Mouse (Mus musculus) neural tube, embryonic 11.5 days (tissue): ENCODE results near the gene Ncapd2. TPM values are rescaled to one million over a fixed set of nuclear protein-coding genes. Genes with fewer than 3 reads are reported as not detected.

Experiments
- ATAC-seq: fragments of 200-750 bp; cut with Nextera tagmentation; 2 replicates; pipeline ENCODE4 v1.8.0; 2017; ENCODE audit warnings: moderate number of reproducible peaks, mild to moderate bottlenecking, moderate TSS enrichment, moderate library complexity; ENCODE audit not compliant: insufficient read depth, low FRiP score, low TSS enrichment
- DNase-seq: peaks from one replicate; pipeline ENCODE4 v3.0.0-alpha.2; 2015; ENCODE audit warnings: low spot score
- H3K27ac ChIP-seq: fragments of 300-500 bp; sonication (generic); 2 replicates; pipeline ENCODE4 v1.5.1; 2014; ENCODE audit warnings: low read depth, mild to moderate bottlenecking, low read length
- H3K27me3 ChIP-seq: fragments of 300-500 bp; sonication (generic); 2 replicates; pipeline ENCODE4 v1.6.1; 2014; ENCODE audit warnings: mild to moderate bottlenecking, low read length, mixed read lengths; ENCODE audit not compliant: control insufficient read depth, insufficient read depth
- H3K36me3 ChIP-seq: fragments of 300-500 bp; sonication (generic); 2 replicates; pipeline ENCODE4 v1.6.1; 2014; ENCODE audit warnings: mild to moderate bottlenecking, low read length, moderate library complexity, mixed read lengths; ENCODE audit not compliant: control insufficient read depth, insufficient read depth
- H3K4me1 ChIP-seq: fragments of 300-500 bp; sonication (generic); 2 replicates; pipeline ENCODE4 v1.6.1; 2014; ENCODE audit warnings: low read length, mixed read lengths; ENCODE audit not compliant: control insufficient read depth, insufficient read depth
- H3K4me2 ChIP-seq: fragments of 300-500 bp; sonication (generic); 2 replicates; pipeline ENCODE4 v1.6.1; 2014; ENCODE audit warnings: low read depth, mild to moderate bottlenecking, moderate library complexity
- H3K4me3 ChIP-seq: fragments of 300-500 bp; sonication (generic); 2 replicates; pipeline ENCODE4 v1.5.1; 2014; ENCODE audit warnings: low read depth, low read length
- H3K9ac ChIP-seq: fragments of 300-500 bp; sonication (generic); 2 replicates; pipeline ENCODE4 v1.6.1; 2014; ENCODE audit warnings: mild to moderate bottlenecking, low read length
- H3K9me3 ChIP-seq: fragments of 300-500 bp; sonication (generic); 2 replicates; pipeline ENCODE4 v1.6.1; 2016; ENCODE audit warnings: low read length; ENCODE audit not compliant: control insufficient read depth
- WGBS: fragments of 180-500 bp; shearing (Covaris S2); extraction: QIAGEN DNeasy Blood & Tissue Kit; methylation state at CpG from one replicate; pipeline ENCODE4 v1.1.7; 2014; 5-methylcytosine and 5-hydroxymethylcytosine counted together
- polyA plus RNA-seq: library from polyadenylated mRNA; unstranded; fragments of >200 nt; fragmentation: Nextera tagmentation; extraction: Ambion mirVana; gene quantifications from 2 replicates; pipeline ENCODE4 v1.2.1, GENCODE M21; 2014

The Ncapd2 gene
- polyA plus RNA-seq, 1 experiment from 2014 or later = 137 TPM

DNA sequence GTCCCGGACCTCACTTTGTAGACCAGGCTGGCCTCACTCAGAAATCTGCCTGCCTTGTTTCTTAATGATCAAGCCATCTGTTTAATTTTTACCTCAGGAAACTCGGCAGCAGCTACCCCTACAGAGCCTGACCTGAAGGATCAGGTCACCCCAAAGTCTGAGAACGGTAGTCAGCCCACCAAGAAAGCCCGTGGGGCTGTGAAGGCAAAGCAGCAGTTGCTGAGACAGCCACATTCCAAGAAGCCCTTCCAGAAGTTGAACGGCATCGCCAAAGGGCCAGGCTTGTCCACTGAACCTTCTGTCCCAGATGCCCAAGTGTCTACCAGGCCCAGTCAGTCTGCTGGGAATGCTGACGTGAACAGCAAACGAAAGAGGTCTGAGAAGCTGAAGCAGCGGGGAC lies 47.6 kb downstream of the Ncapd2 start:
- Histone ChIP-seq H3K4me2 (no peak overlapping the region), H3K36me3 (peaks cover 30% of the 10 kb centered on the region), H3K4me1 (peaks cover 33% of the 10 kb centered on the region), H3K9me3 (no peaks in the 10 kb centered on the region), H3K27me3 (no peaks in the 10 kb centered on the region), H3K27ac (no peak overlapping the region), H3K9ac (no peak overlapping the region), H3K4me3 (no peak overlapping the region)
- ATAC-seq = no peak
- 85% methylated on average over 9 of the region's 9 CpGs for WGBS
- no peak for DNase-seq

DNA sequence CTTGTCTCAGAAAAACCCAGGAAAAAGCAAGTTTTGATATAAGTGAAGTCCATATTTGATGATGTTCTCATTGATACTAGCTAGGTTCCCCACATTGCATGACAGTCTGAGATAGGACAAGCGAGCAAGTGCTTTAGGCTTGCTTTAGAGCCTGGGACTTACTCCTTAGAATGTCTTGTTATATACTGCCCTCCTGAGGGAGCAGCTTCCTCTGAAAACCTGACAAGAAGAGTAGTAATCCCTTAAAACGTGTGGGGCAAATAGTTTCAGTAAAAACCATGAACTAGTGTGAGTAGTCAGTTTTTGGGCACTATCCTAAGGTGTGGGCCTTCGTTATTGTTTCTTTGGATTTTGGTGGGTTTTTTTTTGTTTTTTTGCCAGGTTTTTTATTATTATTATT lies 48.4 kb downstream of the Ncapd2 start:
- H3K36me3 ChIP-seq = peaks cover 28% of the 10 kb centered on the region

DNA sequence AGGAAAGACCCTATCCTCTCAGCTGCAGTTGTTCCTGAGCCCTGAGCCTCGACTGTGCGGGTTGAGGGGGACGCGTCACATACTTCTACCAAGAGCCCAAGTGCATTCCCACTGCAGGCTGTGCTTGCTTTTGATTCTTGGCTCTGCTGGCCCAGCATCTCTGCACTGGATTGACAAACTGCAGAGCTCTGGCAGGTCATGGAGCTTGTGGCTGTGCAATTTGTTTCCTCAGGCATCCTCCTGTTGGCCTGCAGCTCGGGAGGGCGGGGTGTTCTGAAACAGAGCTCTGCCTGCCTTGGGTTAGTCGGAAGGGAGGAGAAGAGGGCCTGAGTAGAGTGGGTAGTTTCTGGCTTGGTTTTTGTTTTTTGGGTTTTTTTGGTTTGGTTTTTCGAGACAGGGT lies 49.1 kb downstream of the Ncapd2 start:
- Histone ChIP-seq H3K4me3 (no peak overlapping the region), H3K27me3 (no peaks in the 10 kb centered on the region), H3K36me3 (peaks cover 31% of the 10 kb centered on the region), H3K9ac (no peak overlapping the region), H3K4me2 (no peak overlapping the region), H3K4me1 (peaks cover 25% of the 10 kb centered on the region), H3K9me3 (no peaks in the 10 kb centered on the region), H3K27ac (no peak overlapping the region)
- no peak for DNase-seq
- ATAC-seq = no peak
- 91% methylated on average over 8 of the region's 8 CpGs for WGBS

More for the DNA sequence above, 48.4 kb downstream of the Ncapd2 start:
- H3K27ac ChIP-seq = no peak overlapping the region
- DNase-seq (no peak), ATAC-seq (no peak)
- H3K27me3 ChIP-seq = no peaks in the 10 kb centered on the region
- H3K9ac ChIP-seq = no peak overlapping the region
- peaks cover 27% of the 10 kb centered on the region for H3K4me1 ChIP-seq
- 87% methylated on average over 3 of the region's 3 CpGs for WGBS
- H3K9me3 ChIP-seq = no peaks in the 10 kb centered on the region
- H3K4me2 ChIP-seq = no peak overlapping the region
- H3K4me3 ChIP-seq = no peak overlapping the region

DNA sequence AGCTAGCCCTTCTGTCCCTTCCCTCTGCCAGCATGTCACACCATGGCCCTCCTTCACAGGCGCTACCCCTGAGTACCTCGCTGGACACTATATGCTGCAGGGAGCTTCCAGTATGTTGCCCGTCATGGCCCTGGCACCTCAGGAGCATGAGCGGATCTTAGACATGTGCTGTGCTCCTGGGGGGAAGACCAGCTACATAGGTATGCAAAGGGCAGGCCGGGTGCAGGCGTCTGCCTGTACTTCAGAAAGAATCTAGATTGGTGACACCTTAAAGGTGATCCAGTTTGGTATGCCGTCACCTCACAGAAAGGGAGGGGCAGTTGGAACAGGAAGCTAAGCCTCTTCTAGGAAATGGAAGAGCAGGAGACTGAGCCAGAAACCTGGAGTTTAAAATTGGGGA lies 51.8 kb downstream of the Ncapd2 start:
- Histone ChIP-seq H3K9me3 (no peaks in the 10 kb centered on the region), H3K27me3 (no peaks in the 10 kb centered on the region), H3K4me2 (no peak overlapping the region), H3K27ac (no peak overlapping the region), H3K36me3 (peaks cover 41% of the 10 kb centered on the region), H3K4me1 (peaks cover 3% of the 10 kb centered on the region; the same call in 1 of the 2 replicates), H3K9ac (no peak overlapping the region), H3K4me3 (no peak overlapping the region)
- 94% methylated on average over 7 of the region's 7 CpGs for WGBS
- no peak for DNase-seq
- ATAC-seq = no peak

DNA sequence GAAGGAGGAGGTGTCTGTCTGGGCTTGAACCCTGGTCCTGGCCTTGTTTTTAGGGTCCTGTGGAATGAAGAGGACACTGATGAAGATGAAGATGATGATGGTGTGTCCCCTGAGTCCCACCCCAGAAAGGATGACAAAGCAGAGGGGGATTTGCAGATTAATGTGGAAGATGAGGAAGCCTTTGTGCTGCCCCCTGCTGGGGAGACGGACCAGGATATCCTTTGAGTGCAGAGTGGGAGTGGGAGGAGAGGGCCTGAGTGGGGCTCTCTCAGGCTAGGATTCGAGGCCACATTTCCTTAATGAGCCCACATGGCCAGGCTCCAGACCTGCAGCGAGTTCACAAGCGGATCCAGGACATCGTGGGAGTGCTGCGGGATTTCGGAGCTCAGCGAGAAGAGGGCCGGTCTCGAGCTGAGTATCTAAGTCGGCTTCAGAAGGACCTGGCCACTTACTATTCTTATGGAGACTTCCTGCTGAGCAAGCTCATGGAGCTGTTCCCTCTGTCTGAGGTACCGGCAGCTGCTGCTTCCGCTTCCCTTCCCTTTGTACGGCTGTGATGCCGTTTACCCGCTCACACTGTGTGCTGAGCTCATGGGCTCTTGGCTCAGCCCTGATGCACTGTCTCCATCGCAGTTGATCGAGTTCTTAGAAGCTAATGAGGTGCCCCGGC lies 54.4 kb downstream of the Ncapd2 start:
- no peak for ATAC-seq
- peaks cover 39% of the 10 kb centered on the region for H3K36me3 ChIP-seq
- no peak overlapping the region for H3K4me2 ChIP-seq

DNA sequence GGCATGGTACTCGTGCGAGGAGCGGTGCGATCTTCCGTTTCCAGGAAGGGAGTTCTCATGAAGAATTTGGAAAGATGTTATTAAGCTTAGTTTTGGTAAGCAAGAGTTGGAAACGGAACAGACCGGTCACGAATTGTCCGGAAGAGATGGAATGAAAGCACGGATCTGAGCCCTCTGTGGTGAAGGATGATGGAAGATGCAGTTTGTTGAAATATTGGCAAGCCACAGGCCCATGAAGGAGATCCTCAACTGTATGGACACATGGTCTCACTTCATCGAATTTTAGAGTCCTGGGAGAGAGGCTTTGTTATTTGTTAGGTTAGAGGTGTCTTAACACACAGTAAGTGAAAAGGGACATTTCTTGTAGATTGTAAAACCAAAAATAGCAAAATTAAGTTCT lies 59.0 kb downstream of the Ncapd2 start:
- H3K9me3 ChIP-seq = no peaks in the 10 kb centered on the region
- H3K4me2 ChIP-seq = peak overlapping the region; percentile 84
- DNase-seq (no peak), ATAC-seq (no peak)
- no peaks in the 10 kb centered on the region for H3K27me3 ChIP-seq
- peak overlapping the region; percentile 80 for H3K9ac ChIP-seq
- WGBS = 8% methylated on average over 11 of the region's 11 CpGs
- H3K4me3 ChIP-seq = peak overlapping the region; percentile 90
- H3K27ac ChIP-seq = no peak overlapping the region
- peaks cover 22% of the 10 kb centered on the region for H3K36me3 ChIP-seq
- H3K4me1 ChIP-seq = peaks cover 7% of the 10 kb centered on the region

More for the DNA sequence above, 54.4 kb downstream of the Ncapd2 start:
- Histone ChIP-seq H3K9ac (no peak overlapping the region), H3K27ac (no peak overlapping the region), H3K27me3 (no peaks in the 10 kb centered on the region), H3K4me3 (no peak overlapping the region), H3K4me1 (peaks cover 3% of the 10 kb centered on the region; the same call in 1 of the 2 replicates), H3K9me3 (no peaks in the 10 kb centered on the region)
- no peak for DNase-seq
- WGBS = 92% methylated on average over 19 of the region's 19 CpGs

DNA sequence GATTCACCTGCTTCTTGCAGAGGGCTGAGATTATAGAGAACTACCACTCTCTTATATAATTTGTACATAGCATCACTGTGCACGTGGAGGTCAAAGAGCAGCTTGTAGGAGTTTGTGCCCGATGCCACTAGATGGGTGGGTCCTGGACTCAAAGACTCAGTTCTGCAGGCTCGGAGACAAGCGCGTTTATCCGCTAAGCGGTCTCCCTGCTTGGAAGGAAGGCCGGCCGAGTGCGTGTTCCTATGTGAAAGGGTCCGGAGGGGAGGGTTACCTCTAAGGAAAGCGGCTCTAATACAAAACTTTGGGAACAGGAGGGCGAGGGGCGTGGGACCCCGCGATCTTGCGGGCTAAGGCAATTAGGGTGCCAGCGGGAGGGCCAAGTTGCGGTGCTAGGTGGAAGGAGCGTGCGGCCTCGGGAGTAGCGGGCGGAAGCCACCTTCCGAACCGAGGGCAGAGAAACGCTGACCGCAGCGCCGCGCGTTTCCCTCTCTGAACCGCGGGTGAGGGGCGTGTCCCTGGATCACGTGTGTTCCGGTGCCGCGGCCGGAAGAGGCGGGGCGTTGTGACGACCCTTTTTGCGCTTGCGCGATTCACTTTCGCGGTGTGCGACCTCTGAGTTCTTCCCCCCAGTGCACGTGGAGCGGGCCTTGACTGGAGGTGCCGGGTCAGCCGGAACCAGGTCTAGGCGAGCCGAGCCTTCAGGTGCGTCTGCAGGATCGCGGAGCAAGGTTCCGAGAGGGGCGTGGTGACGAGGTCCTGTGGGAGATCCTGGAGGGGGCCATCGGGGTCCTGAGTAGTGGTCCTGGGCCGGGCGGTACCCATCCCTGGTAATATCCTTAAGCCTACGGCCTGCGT lies 60.0 kb downstream of the Ncapd2 start, which contains the start of gene Nop2:
Nop2 (plus strand) TSS at position 608 of the 855 bp plus-strand sequence.
- Histone ChIP-seq H3K27ac (peak within 1 kb of the TSS; percentile 58), H3K4me3 (peak within 1 kb of the TSS; percentile 90), H3K9ac (peak within 1 kb of the TSS; percentile 80), H3K36me3 (peaks cover 22% of the 10 kb centered on the region), H3K4me1 (peaks cover 7% of the 10 kb centered on the region), H3K4me2 (peak within 1 kb of the TSS; percentile 84), H3K9me3 (no peaks in the 10 kb centered on the region), H3K27me3 (no peaks in the 10 kb centered on the region)
- WGBS = under 1% methylated on average over 66 of the region's 66 CpGs
- DNase-seq (peak; percentile 96), ATAC-seq (peak; percentile 94)

DNA sequence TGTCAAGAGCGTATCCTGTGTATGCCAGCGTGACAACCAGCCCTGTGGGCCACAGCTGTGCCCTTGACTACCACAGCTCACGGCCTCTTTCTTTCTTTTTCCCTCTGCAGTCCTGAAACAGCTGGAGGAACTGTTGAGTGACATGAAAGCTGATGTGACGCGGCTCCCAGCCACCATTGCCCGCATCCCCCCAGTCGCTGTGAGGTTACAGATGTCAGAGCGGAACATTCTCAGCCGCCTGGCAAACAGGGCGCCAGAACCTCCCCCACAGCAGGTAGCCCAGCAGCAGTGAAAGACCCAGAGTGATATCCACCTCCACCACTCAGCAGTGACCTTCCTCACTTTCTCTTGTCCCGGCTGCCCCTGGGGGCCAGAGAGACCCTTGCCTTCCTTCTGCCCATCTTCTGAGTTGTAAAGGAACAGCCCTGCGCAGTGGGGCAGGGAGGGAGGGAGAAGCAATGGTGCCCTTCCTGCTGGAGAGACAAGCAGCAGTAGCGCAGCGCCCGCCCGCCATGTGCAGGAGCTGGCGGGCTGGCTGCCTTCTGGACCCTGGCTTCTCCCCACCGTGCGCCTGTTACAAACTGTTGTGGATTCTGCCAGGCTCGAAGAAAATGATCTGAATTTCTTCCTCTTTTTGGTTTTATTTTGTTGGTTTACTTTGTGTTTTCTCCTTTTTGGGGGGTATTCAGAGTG lies 61.6 kb downstream of the Ncapd2 start:
- Histone ChIP-seq H3K9ac (no peak overlapping the region), H3K4me1 (peaks cover 7% of the 10 kb centered on the region), H3K27me3 (no peaks in the 10 kb centered on the region), H3K36me3 (peaks cover 24% of the 10 kb centered on the region), H3K27ac (no peak overlapping the region), H3K9me3 (no peaks in the 10 kb centered on the region), H3K4me3 (no peak overlapping the region), H3K4me2 (no peak overlapping the region)
- no peak for ATAC-seq
- no peak for DNase-seq
- WGBS = 88% methylated on average over 20 of the region's 20 CpGs
